Mouse (Mus musculus) lung, adult 2 months (tissue): ENCODE data around the gene Synrg.
A peak's percentile ranks its signal among the peaks of the same experiment; 100 is the strongest.

Experiments used
- CTCF ChIP-seq: fragments of 200-500 bp; IDR thresholded peaks from 2 replicates; pipeline ENCODE4 v1.5.1; 2011; ENCODE audit warnings: mild to moderate bottlenecking, low read length, control low read depth; ENCODE audit not compliant: insufficient read depth
- POLR2A ChIP-seq: fragments of 200-500 bp; IDR thresholded peaks from 2 replicates; pipeline ENCODE4 v1.6.1; 2011; ENCODE audit warnings: low read depth, mild to moderate bottlenecking, control low read depth, low read length, borderline replicate concordance; ENCODE audit errors: extremely low read depth

- TF ChIP-seq CTCF (peak; percentile 97), POLR2A (no peak)
These were observed 28.1 kb upstream of the Synrg start for GRCm38 (mm10) chr11:83935986-83936665.
